Mouse (Mus musculus) embryonic fibroblast, embryonic 13.5 days (primary cell): ENCODE results near the gene Sh2b1. TPM values are rescaled to one million over a fixed set of nuclear protein-coding genes. Genes with fewer than 3 reads are reported as not detected.

ENCODE experiments used
- H3K27ac ChIP-seq: 2 replicates; pipeline ENCODE4 v1.5.1; 2012; ENCODE audit warnings: low read length, control low read depth, inconsistent platforms; ENCODE audit not compliant: insufficient read depth
- H3K4me1 ChIP-seq: 2 replicates; pipeline ENCODE4 v1.6.1; 2011; ENCODE audit warnings: low read length; ENCODE audit not compliant: control insufficient read depth, insufficient read depth
- H3K4me3 ChIP-seq: 2 replicates; pipeline ENCODE4 v1.5.1; 2011; ENCODE audit warnings: mild to moderate bottlenecking, control low read depth, low read length; ENCODE audit not compliant: insufficient read depth
- CTCF ChIP-seq: IDR thresholded peaks from 2 replicates; pipeline ENCODE4 v1.5.1; 2011; ENCODE audit warnings: mild to moderate bottlenecking, control low read depth, low read length, moderate library complexity, borderline replicate concordance; ENCODE audit not compliant: insufficient read depth
- POLR2A ChIP-seq: IDR thresholded peaks from 2 replicates; pipeline ENCODE4 v1.6.1; 2011; ENCODE audit warnings: low read depth, mild to moderate bottlenecking, control low read depth, low read length, moderate library complexity
- polyA plus RNA-seq: library from polyadenylated mRNA; stranded (reverse); fragments of >200 nt; gene quantifications from 2 replicates; pipeline ENCODE4 v1.2.4, GENCODE M21; 2011; ENCODE audit warnings: low read depth; ENCODE audit not compliant: missing spikeins, insufficient read length

Sh2b1 gene
- polyA plus RNA-seq, 1 experiment = 31.3 TPM

GRCm38 (mm10) chr7:126458844-126459618, 16.2 kb downstream of the Sh2b1 start:
- Histone ChIP-seq H3K4me3 (no peak overlapping the region), H3K4me1 (no peaks in the 10 kb centered on the region), H3K27ac (no peak overlapping the region)
- TF ChIP-seq CTCF (no peak), POLR2A (no peak)

GRCm38 (mm10) chr7:126458225-126458624, 17.0 kb downstream of the Sh2b1 start:
- H3K27ac ChIP-seq = no peak overlapping the region
- no peak for TF ChIP-seq POLR2A
- H3K4me3 ChIP-seq = no peak overlapping the region
- no peaks in the 10 kb centered on the region for H3K4me1 ChIP-seq

DNA sequence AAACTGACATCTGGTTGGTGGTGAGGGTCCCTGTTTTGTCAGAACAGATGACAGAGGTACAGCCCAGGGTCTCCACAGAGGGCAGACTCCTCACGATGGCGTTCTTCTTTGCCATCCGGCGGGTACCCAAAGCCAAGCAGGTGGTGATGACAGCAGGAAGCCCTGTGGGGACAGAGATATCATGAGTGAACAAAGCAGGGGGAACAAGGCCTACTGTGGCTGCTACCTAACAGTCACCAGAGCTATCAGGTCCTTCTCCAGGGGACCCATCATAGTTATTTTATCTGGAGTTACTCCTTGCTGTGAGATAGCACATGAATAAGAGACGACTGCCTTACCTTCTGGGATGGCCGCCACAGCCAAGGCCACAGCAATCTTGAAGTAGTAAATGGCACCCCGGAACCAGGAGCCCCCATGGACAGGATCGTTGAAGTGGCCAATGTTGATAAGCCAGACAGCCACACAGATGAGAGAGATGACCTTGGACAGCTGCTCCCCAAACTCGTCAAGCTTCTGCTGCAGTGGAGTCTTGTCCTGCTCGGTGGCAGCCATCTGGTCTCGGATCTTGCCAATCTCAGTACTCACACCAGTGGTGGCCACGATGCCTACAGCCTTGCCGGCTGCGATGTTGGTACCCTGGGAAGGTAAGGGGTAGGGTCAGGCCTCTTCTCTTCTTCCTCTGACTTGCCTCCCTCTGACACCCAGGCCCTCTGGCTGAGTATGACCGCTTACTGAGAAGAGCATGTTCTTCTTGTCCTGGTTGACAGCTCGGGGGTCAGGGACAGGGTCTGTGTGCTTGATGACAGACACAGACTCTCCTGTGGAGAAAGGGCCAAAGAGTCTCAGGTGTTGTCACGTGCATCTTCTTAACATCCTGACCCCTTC, 18.6 kb downstream of the Sh2b1 start:
- Histone ChIP-seq H3K4me3 (no peak overlapping the region), H3K27ac (no peak overlapping the region), H3K4me1 (no peaks in the 10 kb centered on the region)
- no peak for TF ChIP-seq POLR2A
- TF ChIP-seq CTCF = no peak

DNA sequence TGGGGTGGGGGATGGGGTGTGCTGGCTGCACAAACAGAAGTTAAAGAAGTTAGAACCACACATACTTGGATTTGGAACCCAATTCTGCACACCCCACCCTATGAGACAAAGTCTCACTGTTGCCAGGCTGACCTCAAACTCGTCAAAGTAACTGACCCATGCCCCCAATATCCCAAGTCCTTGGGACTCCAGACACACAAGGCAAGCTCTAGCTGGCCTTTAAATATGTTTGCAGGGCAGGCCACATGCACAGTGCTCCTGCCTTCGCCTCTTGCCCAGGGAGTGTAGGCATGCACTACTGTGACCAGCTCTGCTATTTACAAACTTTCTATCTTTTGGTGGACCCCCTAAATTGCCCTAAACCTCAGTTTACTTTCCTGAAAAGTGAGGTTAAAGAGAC, 20.0 kb downstream of the Sh2b1 start:
- no peaks in the 10 kb centered on the region for H3K4me1 ChIP-seq
- H3K27ac ChIP-seq = no peak overlapping the region
- no peak for TF ChIP-seq CTCF
- TF ChIP-seq POLR2A = no peak
- H3K4me3 ChIP-seq = no peak overlapping the region

DNA sequence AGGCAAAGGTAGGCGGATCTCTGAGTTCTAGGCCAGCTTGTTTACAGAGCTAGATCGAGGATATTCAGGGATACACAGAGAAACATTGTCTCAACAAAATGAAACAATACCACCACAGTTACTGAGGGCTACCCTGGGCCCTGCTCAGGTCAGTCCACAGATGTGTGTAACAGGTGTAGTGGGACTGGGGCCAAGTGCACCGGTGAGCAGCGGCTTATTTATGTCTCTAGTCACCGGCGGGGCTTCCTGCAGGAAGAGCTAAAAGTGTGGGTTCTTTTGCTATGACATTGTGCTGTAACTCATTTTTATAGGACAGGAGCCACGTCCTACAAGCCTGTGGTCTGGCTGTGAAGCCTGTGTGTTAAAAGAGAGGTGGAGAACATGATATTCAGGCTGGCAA, 21.4 kb downstream of the Sh2b1 start:
- TF ChIP-seq CTCF (no peak), POLR2A (no peak)
- H3K4me3 ChIP-seq = no peak overlapping the region
- H3K27ac ChIP-seq = no peak overlapping the region
- H3K4me1 ChIP-seq = no peaks in the 10 kb centered on the region

GRCm38 (mm10) chr7:126452244-126452643, 23.0 kb downstream of the Sh2b1 start:
- H3K27ac ChIP-seq = no peak overlapping the region
- H3K4me3 ChIP-seq = no peak overlapping the region
- TF ChIP-seq POLR2A (no peak), CTCF (no peak)
- no peaks in the 10 kb centered on the region for H3K4me1 ChIP-seq

- TF ChIP-seq CTCF (no peak), POLR2A (no peak)
These were observed 24.6 kb downstream of the Sh2b1 start for GRCm38 (mm10) chr7:126450641-126451040.

DNA sequence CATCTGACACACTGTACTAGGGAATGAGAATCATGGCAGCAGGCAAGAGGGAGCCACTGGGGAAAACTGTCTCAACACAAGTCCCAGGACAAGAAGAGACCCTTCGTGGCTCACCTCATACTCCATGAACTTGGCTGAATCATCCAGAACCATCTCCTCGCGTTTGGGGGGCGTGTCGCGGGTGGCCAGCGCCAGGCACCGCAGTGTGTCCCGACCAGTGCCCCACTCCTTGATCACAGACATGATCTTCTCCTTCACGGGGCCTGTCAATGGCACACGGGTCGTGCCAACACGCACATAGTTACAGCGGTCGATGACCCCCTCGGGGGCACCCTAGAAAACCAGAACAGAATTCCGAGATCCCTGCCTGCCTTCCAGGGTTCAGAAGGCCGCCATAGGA, 25.2 kb downstream of the Sh2b1 start:
- Histone ChIP-seq H3K4me3 (no peak overlapping the region), H3K4me1 (no peaks in the 10 kb centered on the region), H3K27ac (no peak overlapping the region)
- TF ChIP-seq POLR2A = no peak
- TF ChIP-seq CTCF = no peak

More at GRCm38 (mm10) chr7:126450641-126451040, 24.6 kb downstream of the Sh2b1 start:
- Histone ChIP-seq H3K27ac (no peak overlapping the region), H3K4me3 (no peak overlapping the region), H3K4me1 (no peaks in the 10 kb centered on the region)

DNA sequence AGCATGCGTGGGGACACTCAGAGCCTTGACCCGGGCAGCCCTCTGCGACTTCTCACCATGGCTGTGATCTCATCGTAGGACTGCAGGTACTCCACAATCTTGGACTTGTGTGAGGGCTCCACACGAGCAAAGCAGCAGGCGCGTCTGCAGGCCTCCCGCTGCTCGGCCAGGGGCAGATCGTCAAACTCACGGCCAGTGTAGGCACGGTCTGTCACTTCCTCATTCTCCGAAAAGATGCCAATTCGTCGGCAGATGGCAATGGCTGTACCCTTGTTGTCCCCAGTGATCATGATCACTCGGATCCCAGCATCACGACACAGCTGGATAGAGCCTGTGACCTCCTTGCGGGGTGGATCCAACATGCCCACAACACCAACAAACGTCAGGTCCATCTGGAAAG, 26.7 kb downstream of the Sh2b1 start:
- TF ChIP-seq CTCF = no peak
- TF ChIP-seq POLR2A = no peak
- Histone ChIP-seq H3K4me1 (no peaks in the 10 kb centered on the region), H3K4me3 (no peak overlapping the region), H3K27ac (no peak overlapping the region)

- Histone ChIP-seq H3K4me1 (no peaks in the 10 kb centered on the region), H3K27ac (no peak overlapping the region)
- TF ChIP-seq POLR2A (no peak), CTCF (no peak)
These were observed 29.0 kb downstream of the Sh2b1 start for GRCm38 (mm10) chr7:126446217-126446616.

More at GRCm38 (mm10) chr7:126446217-126446616, 29.0 kb downstream of the Sh2b1 start:
- no peak overlapping the region for H3K4me3 ChIP-seq
